Mouse (Mus musculus) brain, embryonic 18.5 days (tissue): ENCODE results near the gene Csnk1g2.
"Not testable (repeated sequence)": the region's sequence is repeated elsewhere in the genome, so short reads cannot be mapped to it uniquely, and the experiment has no call there.

ENCODE experiments used
- DNase-seq: peaks from one replicate; pipeline ENCODE4 v3.0.0-alpha.2; 2012; ENCODE audit warnings: low read depth, low spot score

Csnk1g2 gene

DNA sequence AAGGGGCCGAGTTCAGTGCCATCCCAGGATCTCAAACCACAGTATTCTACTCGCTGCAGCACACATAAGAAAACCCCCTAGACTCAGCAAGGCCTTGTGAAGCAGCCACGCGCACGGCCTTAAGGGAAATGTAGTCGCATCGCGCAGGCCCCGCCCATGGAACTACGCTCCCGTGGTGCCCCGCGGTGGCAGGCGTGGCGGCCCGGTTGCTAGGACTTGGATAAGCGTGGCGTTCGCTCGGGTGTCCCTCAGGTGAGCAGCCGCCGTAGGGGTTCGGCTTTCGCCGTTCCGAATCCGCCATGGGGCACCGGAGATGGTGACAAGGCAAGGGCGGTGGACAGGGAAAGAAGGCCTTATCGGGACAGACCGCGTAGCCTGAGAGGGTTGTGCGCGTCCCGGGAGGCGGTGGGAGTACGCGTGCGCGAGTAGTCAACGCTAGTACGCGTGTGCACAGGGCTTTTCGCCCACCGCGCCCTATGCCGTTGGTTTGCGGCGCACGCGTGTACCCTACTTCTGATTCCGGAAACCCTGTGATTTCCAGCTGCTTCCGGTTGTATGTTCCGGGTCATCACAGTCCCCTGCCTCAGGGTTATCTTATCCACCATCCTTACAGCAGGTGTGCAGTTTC, 19.8 kb upstream of the Csnk1g2 start, which contains the start of the genes Scamp4 and Adat3:
Scamp4 (plus strand) TSS at position 175 of the 628 bp plus-strand sequence.
Adat3 (plus strand) TSS at position 183 of the 628 bp plus-strand sequence.
- DNase-seq: peak; percentile 93

DNA sequence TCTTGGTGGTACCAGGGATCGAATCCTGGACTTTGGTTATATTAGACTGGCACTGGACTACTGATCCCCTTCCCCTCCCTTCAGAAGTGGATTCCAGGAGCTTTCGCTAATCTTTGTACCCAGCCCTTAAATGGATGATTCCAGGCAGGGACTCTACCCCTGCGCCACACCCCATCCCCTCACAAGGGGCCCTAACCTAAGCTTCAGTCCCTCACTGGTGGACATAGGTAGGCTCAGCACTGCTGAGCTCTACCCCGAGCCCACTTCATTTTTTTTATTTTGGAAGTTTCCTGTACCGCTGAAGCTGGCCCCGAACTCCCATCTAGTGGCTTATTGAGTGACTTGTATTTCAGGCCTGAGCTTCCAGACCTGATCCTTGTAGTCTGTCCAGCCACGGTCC, 19.3 kb upstream of the Csnk1g2 start:
- no peak for DNase-seq

DNA sequence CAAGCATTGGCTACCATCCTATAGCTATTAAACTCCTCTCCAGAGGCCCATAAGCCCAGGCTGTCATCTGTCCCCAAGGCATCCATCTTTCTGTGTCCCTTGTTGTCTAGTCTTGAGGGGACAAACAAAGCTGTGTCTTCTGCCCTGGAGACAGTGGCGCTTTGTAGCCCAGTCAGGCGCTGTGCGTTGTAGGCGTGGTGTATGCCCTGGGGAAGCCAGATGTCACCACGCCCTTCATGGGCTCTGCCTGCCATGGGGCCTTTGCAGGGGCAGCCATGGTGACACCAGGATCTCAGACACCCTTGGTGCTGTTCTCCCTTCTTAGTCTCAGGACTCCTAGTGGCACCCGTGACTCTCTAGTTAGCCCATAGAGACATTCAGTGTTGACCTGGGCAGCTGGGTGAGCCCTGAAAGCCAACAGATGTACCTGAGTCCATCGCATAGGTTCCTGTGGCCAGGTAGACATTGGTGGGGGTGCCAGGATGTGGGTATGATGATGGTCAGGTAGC, 18.6 kb upstream of the Csnk1g2 start:
- DNase-seq: no peak

DNA sequence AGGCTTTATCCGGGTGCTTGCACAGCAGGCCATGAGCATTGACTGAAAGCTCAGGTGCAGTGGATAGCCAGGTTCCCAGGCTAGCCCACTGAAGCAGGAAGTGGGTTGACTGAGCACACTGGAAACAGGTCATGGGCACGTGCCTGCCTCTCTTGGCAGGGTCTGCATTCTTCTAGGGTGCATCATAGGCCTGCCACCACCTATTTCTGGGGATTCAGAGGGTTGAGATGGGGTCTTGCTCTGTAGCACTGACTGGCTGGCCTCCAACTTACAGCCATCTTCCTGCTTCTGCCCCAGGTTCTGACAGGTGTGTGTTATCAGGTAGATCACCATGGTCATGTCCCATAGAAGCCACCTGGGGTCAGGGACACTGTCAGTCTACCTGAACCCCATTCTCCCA, 17.6 kb upstream of the Csnk1g2 start:
- DNase-seq: no peak

DNA sequence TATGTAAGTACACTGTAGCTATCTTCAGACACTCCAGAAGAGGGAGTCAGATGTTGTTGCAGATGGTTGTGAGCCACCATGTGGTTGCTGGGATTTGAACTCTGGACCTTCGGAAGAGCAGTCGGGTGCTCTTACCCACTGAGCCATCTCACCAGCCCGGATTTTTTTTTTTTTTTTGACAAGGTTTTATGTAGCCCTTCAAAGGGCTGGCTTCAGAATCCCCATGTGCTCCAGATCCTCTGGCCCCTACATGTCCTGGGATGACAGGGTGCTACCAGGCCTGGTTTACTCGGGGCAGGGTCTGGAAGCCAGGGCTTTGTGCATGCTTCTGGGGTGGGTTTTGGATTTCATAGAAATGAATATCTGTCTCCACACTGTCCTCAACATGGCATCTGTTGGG, 16.9 kb upstream of the Csnk1g2 start, which contains the start of gene Gm49322:
Gm49322 (plus strand) TSS at position 301 of the 400 bp plus-strand sequence.
- DNase-seq: not testable (repeated sequence)

DNA sequence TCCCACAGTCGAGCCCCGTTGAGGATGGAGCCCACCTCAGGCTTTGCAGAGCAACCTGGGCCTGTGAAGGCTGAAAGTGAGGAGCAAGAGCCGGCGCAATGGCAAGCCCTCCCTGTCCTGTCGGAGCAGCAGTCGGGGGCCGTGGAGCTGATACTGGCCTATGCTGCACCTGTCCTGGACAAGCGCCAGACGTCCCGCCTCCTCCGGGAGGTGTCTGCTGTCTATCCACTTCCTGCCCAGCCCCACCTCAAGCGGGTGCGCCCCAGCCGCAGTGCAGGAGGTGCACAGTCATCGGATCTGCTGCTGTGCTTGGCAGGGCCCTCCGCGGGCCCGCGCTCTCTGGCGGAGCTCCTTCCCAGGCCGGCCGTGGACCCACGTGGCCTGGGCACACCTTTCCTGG, 16.3 kb upstream of the Csnk1g2 start:
- DNase-seq: no peak

DNA sequence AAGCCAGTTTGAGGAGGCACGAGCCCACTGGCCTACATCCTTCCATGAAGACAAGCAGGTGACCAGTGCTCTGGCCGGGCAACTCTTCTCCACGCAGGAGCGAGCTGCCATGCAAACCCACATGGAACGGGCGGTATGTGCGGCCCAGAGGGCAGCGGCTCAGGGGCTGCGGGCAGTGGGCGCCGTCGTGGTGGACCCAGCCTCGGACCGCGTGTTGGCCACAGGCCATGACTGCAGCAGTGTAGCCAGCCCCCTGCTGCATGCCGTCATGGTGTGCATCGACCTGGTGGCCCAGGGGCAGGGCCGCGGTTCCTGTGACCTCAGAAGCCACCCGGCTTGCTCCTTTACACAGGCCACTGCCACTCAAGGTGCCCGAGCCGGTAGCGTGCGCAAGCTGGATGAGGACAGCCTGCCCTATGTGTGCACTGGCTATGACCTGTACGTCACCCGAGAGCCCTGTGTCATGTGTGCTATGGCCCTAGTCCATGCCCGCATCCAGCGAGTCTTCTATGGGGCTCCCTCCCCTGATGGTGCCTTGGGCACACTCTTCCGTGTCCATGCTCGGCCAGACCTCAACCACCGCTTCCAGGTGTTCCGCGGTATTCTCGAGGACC, 15.8 kb upstream of the Csnk1g2 start:
- no peak for DNase-seq

DNA sequence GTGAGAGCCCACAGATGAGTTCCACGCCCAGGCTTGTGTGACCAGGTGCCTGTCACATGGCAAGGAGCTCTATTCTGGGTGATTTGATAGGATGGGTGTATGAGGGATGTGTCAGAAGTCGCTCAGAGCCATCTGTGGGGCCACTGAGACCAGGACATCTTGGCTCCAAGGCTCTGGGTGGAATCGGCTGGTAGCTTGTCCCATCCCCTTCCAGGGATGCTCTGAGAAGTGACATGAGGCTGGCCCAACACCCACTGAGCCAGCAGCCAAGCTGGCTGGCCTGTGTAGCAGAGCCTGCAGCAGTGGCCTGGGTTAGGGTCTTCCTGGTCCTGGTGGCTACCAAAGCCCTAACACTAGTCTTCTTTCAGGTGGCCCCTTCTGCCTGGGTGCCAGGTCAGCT, 14.2 kb upstream of the Csnk1g2 start:
- DNase-seq: no peak

DNA sequence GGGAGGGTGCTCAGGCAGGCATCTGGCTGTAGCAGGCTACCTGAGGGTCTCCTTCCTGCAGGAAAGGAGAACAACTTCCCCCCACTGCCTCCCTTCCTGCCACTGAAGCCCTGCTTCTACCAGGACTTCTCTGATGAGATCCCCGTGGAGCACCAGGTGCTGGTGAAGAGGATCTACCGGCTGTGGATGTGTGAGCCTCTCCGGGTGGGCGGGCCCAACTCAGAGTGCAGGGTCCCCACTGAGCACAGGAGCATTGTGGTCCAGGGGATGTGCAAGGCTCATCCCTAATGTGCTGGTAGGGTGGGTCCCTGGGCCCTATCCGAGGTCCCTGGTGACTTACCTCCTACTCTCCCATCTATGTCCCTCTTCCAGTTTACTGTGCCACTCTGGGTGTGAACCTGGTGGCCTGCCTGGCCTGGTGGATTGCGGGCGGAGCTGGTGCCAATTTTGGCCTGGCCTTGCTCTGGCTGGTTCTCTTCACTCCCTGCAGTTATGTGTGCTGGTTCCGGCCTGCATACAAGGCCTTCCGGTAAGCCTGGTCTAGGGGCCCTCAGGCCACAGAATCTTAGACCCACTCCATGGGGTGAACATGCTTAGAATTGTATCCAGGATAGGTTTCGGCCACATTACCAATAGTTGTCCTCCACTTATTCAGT, 13.2 kb upstream of the Csnk1g2 start:
- no peak for DNase-seq

DNA sequence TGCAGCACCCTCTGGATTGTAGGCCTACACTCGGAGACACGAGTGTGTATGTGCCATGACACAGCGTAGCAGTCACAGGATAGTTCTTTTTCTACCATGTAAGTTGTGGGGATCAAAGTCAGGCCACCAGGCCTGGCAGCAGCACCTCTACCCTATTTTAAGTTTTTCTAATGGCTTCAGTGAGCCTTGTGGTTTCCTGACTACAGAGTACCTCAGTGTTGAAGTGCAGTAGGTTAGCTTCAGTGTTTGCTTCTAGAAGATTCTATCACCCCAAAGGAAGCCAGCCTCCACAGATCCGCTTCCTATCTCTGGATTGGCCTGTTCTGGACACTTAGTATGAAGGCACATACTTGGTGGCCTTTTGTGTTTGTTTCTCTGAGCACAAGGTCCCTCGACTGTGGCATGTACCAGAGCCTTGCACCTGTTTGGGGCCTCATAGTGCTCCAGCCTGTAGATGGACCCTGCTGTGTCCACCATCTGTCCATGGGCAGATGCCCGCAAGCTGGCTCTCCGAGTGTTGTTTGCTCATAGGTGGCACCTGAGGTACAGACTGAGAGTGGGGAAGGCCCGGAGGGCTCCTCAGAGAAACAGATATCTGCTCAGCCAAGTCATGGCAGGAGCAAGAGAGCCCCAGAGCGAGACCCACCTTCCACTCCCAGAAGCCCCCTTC, 12.4 kb upstream of the Csnk1g2 start:
- no peak for DNase-seq

DNA sequence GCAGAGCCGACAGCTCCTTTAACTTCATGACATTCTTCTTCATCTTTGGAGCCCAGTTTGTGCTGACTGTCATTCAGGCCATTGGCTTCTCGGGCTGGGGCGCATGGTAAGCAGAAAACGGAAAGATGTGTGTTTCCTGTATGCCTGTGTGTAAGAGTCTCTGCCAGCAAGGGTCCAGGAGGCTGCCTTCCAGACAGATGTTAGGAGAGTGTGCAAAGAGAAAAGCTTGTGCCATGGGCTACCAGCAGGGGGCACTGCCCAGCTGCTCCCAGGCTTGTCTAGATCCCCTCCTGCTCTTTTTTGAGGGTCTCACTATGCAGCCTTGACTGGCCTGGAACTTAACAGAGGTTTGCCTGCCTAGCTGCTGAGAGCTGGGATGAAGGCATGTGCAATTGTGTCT, 11.6 kb upstream of the Csnk1g2 start:
- no peak for DNase-seq

DNA sequence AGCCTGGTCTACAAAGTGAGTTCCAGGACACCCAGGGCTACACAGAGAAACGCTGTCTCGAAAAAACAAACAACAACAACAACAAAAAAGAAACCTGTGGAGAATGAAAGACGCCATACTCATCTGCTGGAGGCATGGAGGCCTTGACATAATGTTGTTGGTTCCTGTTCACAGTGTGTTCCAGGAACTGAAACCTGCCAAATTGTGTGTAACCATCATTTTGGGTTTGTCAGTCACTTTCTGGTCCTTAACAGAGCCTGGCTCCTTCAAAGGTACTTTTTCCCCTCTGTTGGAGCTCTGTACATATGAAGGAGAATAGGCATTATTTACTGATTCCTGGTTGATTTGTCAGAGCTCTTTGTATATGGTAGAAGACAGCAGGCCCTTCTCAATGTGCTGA, 10.7 kb upstream of the Csnk1g2 start:
- no peak for DNase-seq

DNA sequence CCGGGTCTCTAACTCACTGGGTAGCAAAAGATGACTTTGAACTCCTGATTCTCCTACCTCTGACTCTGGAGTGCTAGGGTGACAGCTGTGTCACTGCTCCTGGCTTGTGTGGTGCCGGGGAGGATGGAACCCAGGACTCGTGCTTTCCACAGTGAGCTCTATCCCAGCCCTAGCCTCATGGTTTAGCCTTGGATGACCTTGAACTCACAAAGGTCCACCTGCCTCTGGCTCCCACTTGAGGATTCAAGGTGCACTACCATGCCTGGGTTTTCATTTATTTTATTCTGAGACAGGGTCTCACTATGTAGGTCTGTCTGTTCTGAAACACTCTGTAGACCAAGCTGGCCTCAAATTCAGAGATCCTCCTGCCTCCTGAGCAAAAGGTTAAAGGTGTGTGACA, 8.8 kb upstream of the Csnk1g2 start:
- DNase-seq: no peak

DNA sequence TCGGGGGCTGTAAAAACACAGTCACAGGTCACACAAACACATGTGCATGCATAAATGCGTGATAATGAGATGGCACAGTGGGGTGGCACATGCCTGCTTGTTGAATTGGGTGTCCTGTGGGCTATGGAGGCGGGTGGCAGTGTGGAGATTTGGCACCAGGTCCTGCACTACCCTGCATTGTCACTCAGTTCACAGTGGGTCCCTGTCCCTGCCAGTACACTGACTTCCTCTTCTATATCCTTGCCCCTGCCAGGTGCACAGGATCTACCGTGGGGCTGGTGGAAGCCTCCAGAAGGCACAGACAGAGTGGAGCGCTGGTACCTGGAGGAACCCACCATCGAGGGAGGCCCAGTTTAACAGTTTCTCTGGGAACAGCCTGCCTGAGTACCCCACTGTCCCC, 8.3 kb upstream of the Csnk1g2 start:
- DNase-seq: no peak

DNA sequence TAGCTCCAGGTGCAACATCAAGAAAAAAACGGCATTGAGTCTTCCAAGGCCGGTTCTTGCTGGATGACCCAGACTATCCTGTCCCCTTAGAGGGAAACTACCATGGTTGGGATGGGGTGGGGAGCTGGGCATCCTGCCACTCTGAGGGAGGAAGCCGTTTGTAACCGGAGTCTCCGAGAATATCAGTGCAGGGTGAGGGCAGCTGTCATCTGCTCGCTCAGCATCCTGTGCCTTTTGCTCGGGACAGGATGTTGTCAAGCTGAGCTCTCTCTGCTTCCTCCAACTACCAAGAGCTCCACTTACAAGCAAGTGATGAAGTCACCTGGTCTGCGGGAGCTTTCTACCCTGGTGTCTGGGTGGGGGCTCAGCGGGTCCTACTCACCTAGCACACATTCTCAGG, 4.5 kb upstream of the Csnk1g2 start:
- DNase-seq: no peak

DNA sequence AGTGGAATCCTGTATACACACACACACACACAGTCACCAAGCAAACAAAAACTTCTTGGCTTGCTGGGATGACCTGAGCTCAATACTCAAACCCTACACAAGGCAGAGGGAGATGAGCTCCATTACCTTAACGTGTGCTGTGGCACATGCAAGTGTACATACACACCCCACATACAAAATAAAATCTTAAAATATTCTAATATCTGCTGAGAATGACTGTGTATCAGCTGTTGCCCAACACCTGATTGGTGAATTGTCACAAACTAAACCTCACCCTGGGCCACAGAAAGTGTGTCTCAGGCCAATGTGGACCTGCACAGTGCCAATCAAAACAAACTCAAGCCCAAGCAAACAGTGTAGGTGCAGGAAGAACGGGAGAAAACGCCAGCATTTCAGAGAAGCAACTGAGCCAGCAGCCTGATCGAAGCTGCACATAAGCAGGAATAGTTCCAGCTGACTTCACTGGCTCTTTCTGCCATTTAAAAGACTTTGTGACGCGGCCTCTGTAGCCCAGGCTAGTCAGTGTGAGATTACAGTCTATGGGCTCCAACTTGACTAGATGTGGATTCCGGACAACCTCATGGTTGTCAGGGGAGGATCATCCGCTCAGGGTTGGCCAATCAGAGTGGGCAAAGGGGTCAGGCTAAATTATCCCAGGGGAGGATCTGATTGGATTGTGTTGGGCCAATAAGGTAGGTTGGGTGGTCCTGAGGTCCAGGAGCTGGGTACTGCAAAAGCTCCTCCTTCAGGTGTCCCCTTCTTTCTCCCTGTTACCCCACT, 3.0 kb upstream of the Csnk1g2 start:
- DNase-seq: no peak

DNA sequence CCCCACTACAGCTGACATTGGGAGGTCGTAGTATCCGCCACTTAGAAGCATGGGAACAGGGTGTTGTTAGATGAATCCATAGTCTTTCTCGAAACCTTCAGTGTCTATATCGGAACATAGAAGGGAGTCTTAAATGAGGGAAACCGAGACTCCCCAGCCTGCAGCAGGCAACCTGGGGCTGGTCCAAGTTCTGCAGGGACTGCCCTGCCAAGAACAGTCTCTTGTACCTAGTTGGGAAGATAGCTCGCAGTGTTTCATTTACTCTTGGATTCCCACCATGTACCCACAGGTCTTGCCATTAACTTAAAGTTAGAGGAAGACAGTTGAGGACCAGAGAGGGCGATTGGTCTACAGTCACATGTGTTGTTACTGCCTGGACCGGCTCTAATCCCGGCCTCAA, 2.3 kb upstream of the Csnk1g2 start:
- DNase-seq: no peak

DNA sequence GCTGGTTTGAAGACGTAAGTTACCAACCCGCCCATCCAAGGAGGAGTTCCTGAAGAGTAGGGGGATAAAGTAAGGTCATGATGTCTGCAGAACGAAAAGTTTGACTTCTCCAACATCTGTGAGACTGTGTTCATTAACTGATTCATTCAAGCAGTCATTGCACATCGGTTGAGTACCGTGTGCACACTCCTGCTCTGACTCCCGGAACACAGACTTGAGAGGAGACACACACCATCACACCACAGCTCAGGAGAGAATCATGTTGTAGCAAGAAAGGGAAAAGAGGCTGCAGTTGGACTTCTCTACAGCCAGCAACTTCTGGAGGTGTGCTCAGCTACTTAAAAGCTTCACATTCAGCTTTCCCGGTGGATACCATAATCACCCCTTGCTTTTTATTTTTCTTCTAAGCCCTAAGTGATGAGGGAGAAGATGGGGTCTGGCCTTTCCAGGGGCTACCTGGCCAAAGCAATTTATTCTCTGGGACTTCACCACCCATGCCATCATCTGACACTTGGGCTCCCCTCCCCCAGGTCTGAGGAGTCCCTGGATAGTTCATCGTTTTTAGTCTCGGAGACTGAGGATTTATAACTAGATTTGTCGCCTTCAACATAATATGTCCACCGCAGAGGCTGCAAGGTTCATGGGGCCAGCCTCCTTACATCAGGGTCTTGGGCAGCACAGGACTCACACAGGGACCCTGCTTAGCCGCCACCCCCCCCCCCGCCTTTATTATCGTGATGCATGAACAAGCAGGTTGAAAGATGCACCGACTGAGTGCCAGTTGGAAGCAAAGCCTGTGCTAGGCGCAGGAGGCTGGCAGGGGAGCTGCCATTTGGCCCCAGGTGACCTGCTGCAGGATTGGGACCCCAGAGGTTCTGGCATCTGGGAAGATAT, 1.6 kb upstream of the Csnk1g2 start:
- DNase-seq: no peak

DNA sequence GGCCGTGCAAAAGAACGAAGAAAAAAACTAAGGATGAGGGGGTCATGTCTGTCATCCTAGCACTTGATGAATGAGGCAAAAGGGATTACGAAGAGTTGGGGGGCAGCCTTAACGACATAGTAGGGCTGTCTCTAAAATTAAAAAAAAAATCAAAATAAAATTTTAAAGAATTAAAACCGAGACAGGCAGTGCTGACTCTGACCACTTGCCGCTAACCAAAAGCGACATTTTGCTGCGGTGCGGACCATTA, 1.0 kb upstream of the Csnk1g2 start:
- no peak for DNase-seq

DNA sequence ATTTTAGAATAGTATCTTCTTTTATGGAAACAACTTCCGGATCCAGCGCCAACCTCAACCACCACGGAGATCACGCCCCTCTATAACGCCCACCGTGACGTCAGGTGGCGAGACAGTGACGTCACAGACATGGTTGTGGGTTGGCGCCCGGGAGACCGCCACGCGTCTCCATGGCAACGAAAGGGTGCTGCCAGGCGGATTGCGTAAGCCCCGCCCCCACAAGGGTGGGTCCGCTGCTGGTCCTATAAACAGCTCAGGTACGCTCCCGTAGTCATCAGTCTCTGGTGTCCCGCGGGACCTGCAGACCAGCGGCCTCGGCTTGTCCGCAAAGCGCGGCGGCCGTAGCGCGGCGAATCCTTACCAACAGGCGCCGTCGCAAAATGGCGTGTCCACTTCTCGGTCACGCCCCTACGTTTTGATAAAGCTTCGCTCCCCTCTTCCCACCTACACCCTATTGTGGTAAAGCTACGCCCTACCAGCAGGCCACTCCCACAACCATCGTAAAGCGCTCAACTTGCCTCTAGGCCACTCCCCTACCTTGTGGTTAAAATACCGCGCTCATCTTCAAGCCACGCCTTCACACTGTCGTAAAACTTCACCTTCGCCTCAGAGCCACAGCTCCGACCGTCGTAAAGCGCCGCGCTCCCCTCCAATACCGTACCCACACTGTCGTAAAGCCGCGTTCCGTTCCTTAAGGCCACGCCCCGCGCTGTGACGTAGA, 538 bp upstream of the Csnk1g2 start:
- DNase-seq: peak; percentile 100
